Mouse (Mus musculus): ENCODE results near the gene Ngef. TPM values are rescaled to one million over a fixed set of nuclear protein-coding genes. Genes with fewer than 3 reads are reported as not detected.
A peak's percentile ranks its signal among the peaks of the same experiment; 100 is the strongest.

Ngef gene
- polyA plus RNA-seq, 1 experiment from 2014 or later, result 32.6 TPM

- peaks cover 22% of the 10 kb centered on the region for H3K4me1 ChIP-seq
- H3K4me2 ChIP-seq, result peak within 1 kb of the TSS; percentile 97
- H3K36me3 ChIP-seq, result no peaks in the 10 kb centered on the region
- H3K27me3 ChIP-seq (replicated peaks), result peaks cover 22% of the 10 kb centered on the region
- H3K4me3 ChIP-seq (replicated peaks), result peak within 1 kb of the TSS; percentile 70
- WGBS, result 1% methylated on average over 56 of the region's 56 CpGs
- peak within 1 kb of the TSS; percentile 60 for H3K9ac ChIP-seq (replicated peaks)
- H3K27ac ChIP-seq (replicated peaks), result peak within 1 kb of the TSS; percentile 33; the same call in 1 of the 2 replicates
- H3K9me3 ChIP-seq (replicated peaks), result no peaks in the 10 kb centered on the region
- peak; percentile 46 for ATAC-seq (ENCODE audit: low FRiP score)
Measured at GRCm38 (mm10) chr1:87509561-87510165, 64.0 kb downstream of the Ngef start, which contains the start of gene Neu2. Gene Neu2, plus strand, starts transcription at chr1:87509889.

GRCm38 (mm10) chr1:87508591-87509560, 64.8 kb downstream of the Ngef start:
- H3K27ac ChIP-seq (replicated peaks), result no peak overlapping the region
- H3K36me3 ChIP-seq, result no peaks in the 10 kb centered on the region
- H3K4me2 ChIP-seq, result peak overlapping the region; percentile 97
- H3K9ac ChIP-seq (replicated peaks), result peak overlapping the region; percentile 60
- H3K4me1 ChIP-seq, result peaks cover 22% of the 10 kb centered on the region
- ATAC-seq (ENCODE audit: low FRiP score), result no peak
- H3K4me3 ChIP-seq (replicated peaks), result peak overlapping the region; percentile 70
- 18% methylated on average over 26 of the region's 26 CpGs for WGBS
- peaks cover 22% of the 10 kb centered on the region for H3K27me3 ChIP-seq (replicated peaks)
- no peaks in the 10 kb centered on the region for H3K9me3 ChIP-seq (replicated peaks)

GRCm38 (mm10) chr1:87507857-87508256, 65.8 kb downstream of the Ngef start:
- Histone ChIP-seq H3K4me2 (0 out of 2 replicates have a peak overlapping the region, but pooled peaks have one; percentile 19), H3K27me3 (replicated peaks) (peaks cover 22% of the 10 kb centered on the region), H3K4me1 (peaks cover 22% of the 10 kb centered on the region), H3K27ac (replicated peaks) (no peak overlapping the region), H3K4me3 (replicated peaks) (no peak overlapping the region), H3K36me3 (no peaks in the 10 kb centered on the region), H3K9me3 (replicated peaks) (no peaks in the 10 kb centered on the region), H3K9ac (replicated peaks) (no peak overlapping the region)
- ATAC-seq (ENCODE audit: low FRiP score), result no peak
- 53% methylated on average over 6 of the region's 6 CpGs for WGBS

GRCm38 (mm10) chr1:87505524-87505923, 68.1 kb downstream of the Ngef start:
- H3K4me1 ChIP-seq, result peaks cover 18% of the 10 kb centered on the region
- no peak overlapping the region for H3K4me3 ChIP-seq (replicated peaks)
- ATAC-seq (ENCODE audit: low FRiP score), result no peak
- 96% methylated on average over 4 of the region's 4 CpGs for WGBS
- no peaks in the 10 kb centered on the region for H3K9me3 ChIP-seq (replicated peaks)
- H3K4me2 ChIP-seq, result no peak overlapping the region
- no peak overlapping the region for H3K9ac ChIP-seq (replicated peaks)
- no peak overlapping the region for H3K27ac ChIP-seq (replicated peaks)
- peaks cover 22% of the 10 kb centered on the region for H3K27me3 ChIP-seq (replicated peaks)
- H3K36me3 ChIP-seq, result 0 out of 2 replicates have a peak, but pooled peaks cover 8% of the 10 kb centered on the region

- no peak overlapping the region for H3K27ac ChIP-seq (replicated peaks)
- ATAC-seq (ENCODE audit: low FRiP score), result no peak
- WGBS, result 89% methylated on average over 4 of the region's 4 CpGs
- no peaks in the 10 kb centered on the region for H3K27me3 ChIP-seq (replicated peaks)
- no peak overlapping the region for H3K9ac ChIP-seq (replicated peaks)
- H3K4me2 ChIP-seq, result no peak overlapping the region
- H3K4me1 ChIP-seq, result no peaks in the 10 kb centered on the region
- H3K36me3 ChIP-seq, result peaks cover 1% of the 10 kb centered on the region; the same call in 1 of the 2 replicates
- no peaks in the 10 kb centered on the region for H3K9me3 ChIP-seq (replicated peaks)
- no peak overlapping the region for H3K4me3 ChIP-seq (replicated peaks)
Measured at GRCm38 (mm10) chr1:87493542-87493941, 80.1 kb downstream of the Ngef start.

- WGBS, result 91% methylated on average over 3 of the region's 3 CpGs
- no peaks in the 10 kb centered on the region for H3K9me3 ChIP-seq (replicated peaks)
Measured at GRCm38 (mm10) chr1:87492285-87492684, 81.4 kb downstream of the Ngef start.

GRCm38 (mm10) chr1:87486386-87486785, 87.3 kb downstream of the Ngef start:
- ATAC-seq (ENCODE audit: low FRiP score), result no peak

More at GRCm38 (mm10) chr1:87492285-87492684, 81.4 kb downstream of the Ngef start:
- Histone ChIP-seq H3K27ac (replicated peaks) (no peak overlapping the region), H3K27me3 (replicated peaks) (no peaks in the 10 kb centered on the region), H3K4me1 (no peaks in the 10 kb centered on the region), H3K4me2 (no peak overlapping the region), H3K4me3 (replicated peaks) (no peak overlapping the region), H3K9ac (replicated peaks) (no peak overlapping the region), H3K36me3 (peaks cover 14% of the 10 kb centered on the region)
- ATAC-seq (ENCODE audit: low FRiP score), result no peak

GRCm38 (mm10) chr1:87482546-87482945, 91.1 kb downstream of the Ngef start:
- no peak overlapping the region for H3K9ac ChIP-seq (replicated peaks)
- H3K27me3 ChIP-seq (replicated peaks), result no peaks in the 10 kb centered on the region
- WGBS, result 88% methylated on average over 4 of the region's 4 CpGs
- peaks cover 17% of the 10 kb centered on the region; the same call in 1 of the 2 replicates for H3K36me3 ChIP-seq
- H3K9me3 ChIP-seq (replicated peaks), result no peaks in the 10 kb centered on the region
- ATAC-seq (ENCODE audit: low FRiP score), result no peak
- H3K4me2 ChIP-seq, result no peak overlapping the region
- no peak overlapping the region for H3K4me3 ChIP-seq (replicated peaks)
- no peaks in the 10 kb centered on the region for H3K4me1 ChIP-seq
- no peak overlapping the region for H3K27ac ChIP-seq (replicated peaks)

More at GRCm38 (mm10) chr1:87486386-87486785, 87.3 kb downstream of the Ngef start:
- H3K27ac ChIP-seq (replicated peaks), result no peak overlapping the region
- H3K4me1 ChIP-seq, result no peaks in the 10 kb centered on the region
- no peak overlapping the region for H3K4me3 ChIP-seq (replicated peaks)
- H3K27me3 ChIP-seq (replicated peaks), result no peaks in the 10 kb centered on the region
- H3K9me3 ChIP-seq (replicated peaks), result no peaks in the 10 kb centered on the region
- no peak overlapping the region for H3K4me2 ChIP-seq
- peaks cover 28% of the 10 kb centered on the region; the same call in 1 of the 2 replicates for H3K36me3 ChIP-seq
- 78% methylated on average over 6 of the region's 6 CpGs for WGBS
- H3K9ac ChIP-seq (replicated peaks), result no peak overlapping the region

GRCm38 (mm10) chr1:87475076-87475895, 98.4 kb downstream of the Ngef start:
- Histone ChIP-seq H3K4me3 (replicated peaks) (peak overlapping the region; percentile 43), H3K9ac (replicated peaks) (peak overlapping the region; percentile 30; the same call in 1 of the 2 replicates), H3K27ac (replicated peaks) (no peak overlapping the region), H3K9me3 (replicated peaks) (no peaks in the 10 kb centered on the region), H3K4me1 (peaks cover 10% of the 10 kb centered on the region), H3K36me3 (no peaks in the 10 kb centered on the region), H3K4me2 (peak overlapping the region; percentile 92), H3K27me3 (replicated peaks) (peaks cover 25% of the 10 kb centered on the region)
- 3% methylated on average over 39 of the region's 42 CpGs for WGBS
- peak; percentile 64 for ATAC-seq (ENCODE audit: low FRiP score)

- Histone ChIP-seq H3K27me3 (replicated peaks) (peaks cover 25% of the 10 kb centered on the region), H3K9ac (replicated peaks) (no peak overlapping the region), H3K27ac (replicated peaks) (no peak overlapping the region), H3K9me3 (replicated peaks) (no peaks in the 10 kb centered on the region), H3K36me3 (no peaks in the 10 kb centered on the region), H3K4me2 (no peak overlapping the region), H3K4me3 (replicated peaks) (no peak overlapping the region), H3K4me1 (peaks cover 10% of the 10 kb centered on the region)
- ATAC-seq (ENCODE audit: low FRiP score), result no peak
- WGBS, result 86% methylated on average over 7 of the region's 7 CpGs
Measured at GRCm38 (mm10) chr1:87472576-87472975, 101.1 kb downstream of the Ngef start.

GRCm38 (mm10) chr1:87471914-87472313, 101.8 kb downstream of the Ngef start:
- Histone ChIP-seq H3K27ac (replicated peaks) (no peak overlapping the region), H3K4me3 (replicated peaks) (no peak overlapping the region), H3K9ac (replicated peaks) (no peak overlapping the region), H3K9me3 (replicated peaks) (no peaks in the 10 kb centered on the region), H3K4me2 (no peak overlapping the region), H3K36me3 (no peaks in the 10 kb centered on the region), H3K27me3 (replicated peaks) (peaks cover 25% of the 10 kb centered on the region), H3K4me1 (peaks cover 13% of the 10 kb centered on the region)
- 79% methylated on average over 7 of the region's 7 CpGs for WGBS
- ATAC-seq (ENCODE audit: low FRiP score), result no peak
